Mouse (Mus musculus) C2C12 (cell line): ENCODE measurements around the gene Pgm1.

Source experiments
- CTCF ChIP-seq: IDR thresholded peaks from one replicate; pipeline ENCODE4 v1.5.1; 2011; ENCODE audit not compliant: control insufficient read depth, insufficient read depth, insufficient read length
- MYOG ChIP-seq: IDR thresholded peaks from one replicate; pipeline ENCODE4 v1.6.1; 2011; ENCODE audit not compliant: control insufficient read depth, insufficient read length; ENCODE audit errors: extremely low read depth
- USF1 ChIP-seq: IDR thresholded peaks from one replicate; pipeline ENCODE4 v1.6.1; 2011; ENCODE audit warnings: low read depth, mild to moderate bottlenecking, control low read depth, moderate library complexity

DNA sequence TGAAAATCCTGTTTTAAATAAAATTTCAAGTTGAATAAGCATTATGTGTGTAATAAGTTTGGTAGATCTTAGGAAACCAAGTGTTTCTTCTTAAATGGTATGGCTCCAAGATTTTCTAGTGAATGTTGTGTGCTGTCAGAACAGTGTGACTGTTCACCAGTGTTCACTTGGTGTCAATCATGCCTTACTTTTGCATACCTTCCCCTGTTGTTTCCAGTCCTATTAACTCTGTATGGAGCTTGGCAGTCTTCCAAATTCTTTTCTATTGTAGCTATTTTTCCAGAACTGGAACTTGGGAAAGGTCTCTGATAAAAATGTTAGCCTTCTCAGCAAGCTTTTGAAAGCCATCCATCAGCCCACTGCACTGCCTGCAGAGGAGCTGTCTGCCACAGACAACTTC lies 46.8 kb upstream of the Pgm1 start:
- TF ChIP-seq CTCF, result no peak
- no peak for TF ChIP-seq MYOG
- no peak for TF ChIP-seq USF1
